Mouse (Mus musculus) cortical plate, adult 2 months (tissue): Measurements from ENCODE around the gene Bend6. TPM values are rescaled to one million over a fixed set of nuclear protein-coding genes. Genes with fewer than 3 reads are reported as not detected.
"Not testable (repeated sequence)": the region's sequence is repeated elsewhere in the genome, so short reads cannot be mapped to it uniquely, and the experiment has no call there.

Experiments
- H3K27ac ChIP-seq: fragments of 200-500 bp; 2 replicates; pipeline ENCODE4 v1.5.1; 2012; ENCODE audit warnings: low read length, control low read depth, inconsistent platforms; ENCODE audit not compliant: insufficient read depth
- H3K4me1 ChIP-seq: fragments of 200-500 bp; 2 replicates; pipeline ENCODE4 v1.6.1; 2011; ENCODE audit warnings: low read length; ENCODE audit not compliant: control insufficient read depth, insufficient read depth
- H3K4me3 ChIP-seq: fragments of 200-500 bp; 2 replicates; pipeline ENCODE4 v1.5.1; 2011; ENCODE audit warnings: mild to moderate bottlenecking, low read length, control low read depth; ENCODE audit not compliant: insufficient read depth
- CTCF ChIP-seq: fragments of 200-500 bp; IDR thresholded peaks from 2 replicates; pipeline ENCODE4 v1.5.1; 2011; ENCODE audit warnings: mild to moderate bottlenecking, control low read depth, low read length; ENCODE audit not compliant: insufficient read depth; ENCODE audit errors: extremely low read depth
- POLR2A ChIP-seq: fragments of 200-500 bp; IDR thresholded peaks from 2 replicates; pipeline ENCODE4 v1.6.1; 2011; ENCODE audit warnings: mild to moderate bottlenecking, low read length, control low read depth; ENCODE audit not compliant: insufficient read depth; ENCODE audit errors: extremely low read depth
- polyA plus RNA-seq: library from polyadenylated mRNA; depleted of rRNA; stranded (reverse); fragments of >200 nt; gene quantifications from 2 replicates; pipeline ENCODE4 v1.2.3, GENCODE M21; 2012

The Bend6 gene
- polyA plus RNA-seq, 1 experiment: 157 TPM

- no peaks in the 10 kb centered on the region; the same call in 1 of the 2 replicates for H3K4me1 ChIP-seq
- H3K4me3 ChIP-seq: peak overlapping the region; percentile 33
- TF ChIP-seq CTCF: no peak
- no peak for TF ChIP-seq POLR2A
- H3K27ac ChIP-seq: no peak overlapping the region
Observed at GRCm38 (mm10) chr1:33883102-33883839, 24.3 kb downstream of the Bend6 start.

- TF ChIP-seq CTCF (no peak), POLR2A (no peak)
- Histone ChIP-seq H3K27ac (no peak overlapping the region), H3K4me1 (no peaks in the 10 kb centered on the region)
Observed at GRCm38 (mm10) chr1:33878170-33878569, 29.4 kb downstream of the Bend6 start.

GRCm38 (mm10) chr1:33876416-33876815 lies 31.2 kb downstream of the Bend6 start:
- H3K4me1 ChIP-seq: no peaks in the 10 kb centered on the region
- no peak for TF ChIP-seq POLR2A
- TF ChIP-seq CTCF: no peak
- H3K27ac ChIP-seq: no peak overlapping the region
- no peak overlapping the region for H3K4me3 ChIP-seq

More at GRCm38 (mm10) chr1:33878170-33878569, 29.4 kb downstream of the Bend6 start:
- H3K4me3 ChIP-seq: no peak overlapping the region

GRCm38 (mm10) chr1:33875691-33876090 lies 31.9 kb downstream of the Bend6 start:
- Histone ChIP-seq H3K4me1 (no peaks in the 10 kb centered on the region), H3K4me3 (no peak overlapping the region), H3K27ac (no peak overlapping the region)
- TF ChIP-seq POLR2A (no peak), CTCF (peak; percentile 29; the same call in 1 of the 2 replicates)

GRCm38 (mm10) chr1:33873561-33873960 lies 34.1 kb downstream of the Bend6 start:
- Histone ChIP-seq H3K27ac (no peak overlapping the region), H3K4me3 (no peak overlapping the region), H3K4me1 (no peaks in the 10 kb centered on the region)
- TF ChIP-seq POLR2A (no peak), CTCF (no peak)

GRCm38 (mm10) chr1:33869437-33869836 lies 38.2 kb downstream of the Bend6 start:
- TF ChIP-seq CTCF: no peak
- no peak for TF ChIP-seq POLR2A
- H3K27ac ChIP-seq: no peak overlapping the region

GRCm38 (mm10) chr1:33869031-33869430 lies 38.6 kb downstream of the Bend6 start:
- Histone ChIP-seq H3K4me1 (no peaks in the 10 kb centered on the region), H3K27ac (no peak overlapping the region), H3K4me3 (no peak overlapping the region)
- no peak for TF ChIP-seq POLR2A
- no peak for TF ChIP-seq CTCF

More at GRCm38 (mm10) chr1:33869437-33869836, 38.2 kb downstream of the Bend6 start:
- H3K4me3 ChIP-seq: no peak overlapping the region
- no peaks in the 10 kb centered on the region for H3K4me1 ChIP-seq

- Histone ChIP-seq H3K4me1 (no peaks in the 10 kb centered on the region; the same call in 1 of the 2 replicates), H3K27ac (no peak overlapping the region), H3K4me3 (no peak overlapping the region)
- TF ChIP-seq POLR2A (no peak), CTCF (no peak)
Observed at GRCm38 (mm10) chr1:33846807-33847206, 60.8 kb downstream of the Bend6 start.

GRCm38 (mm10) chr1:33843823-33844222 lies 63.8 kb downstream of the Bend6 start:
- Histone ChIP-seq H3K4me1 (no peaks in the 10 kb centered on the region; the same call in 1 of the 2 replicates), H3K27ac (no peak overlapping the region), H3K4me3 (no peak overlapping the region)
- TF ChIP-seq POLR2A: no peak
- no peak for TF ChIP-seq CTCF

GRCm38 (mm10) chr1:33838952-33839351 lies 68.7 kb downstream of the Bend6 start:
- not testable (repeated sequence) for H3K4me3 ChIP-seq, H3K4me1 ChIP-seq, H3K27ac ChIP-seq

- no peak overlapping the region for H3K27ac ChIP-seq
- no peak for TF ChIP-seq POLR2A
- TF ChIP-seq CTCF: no peak
- no peak overlapping the region for H3K4me3 ChIP-seq
- no peaks in the 10 kb centered on the region for H3K4me1 ChIP-seq
Observed at GRCm38 (mm10) chr1:33830586-33830985, 77.0 kb downstream of the Bend6 start.
